Mouse (Mus musculus) spleen, postnatal 0 days (tissue): Measurements from ENCODE around the gene Zkscan17. TPM values are rescaled to one million over a fixed set of nuclear protein-coding genes. Genes with fewer than 3 reads are reported as not detected.

Experiments
- polyA plus RNA-seq: library from polyadenylated mRNA; unstranded; fragments of >200 nt; fragmentation: Nextera tagmentation; extraction: Ambion mirVana; gene quantifications from 2 replicates; pipeline ENCODE4 v1.2.1, GENCODE M21; 2015

Gene Zkscan17
- 5.7 and 6.3 TPM in 2 replicates for polyA plus RNA-seq

DNA sequence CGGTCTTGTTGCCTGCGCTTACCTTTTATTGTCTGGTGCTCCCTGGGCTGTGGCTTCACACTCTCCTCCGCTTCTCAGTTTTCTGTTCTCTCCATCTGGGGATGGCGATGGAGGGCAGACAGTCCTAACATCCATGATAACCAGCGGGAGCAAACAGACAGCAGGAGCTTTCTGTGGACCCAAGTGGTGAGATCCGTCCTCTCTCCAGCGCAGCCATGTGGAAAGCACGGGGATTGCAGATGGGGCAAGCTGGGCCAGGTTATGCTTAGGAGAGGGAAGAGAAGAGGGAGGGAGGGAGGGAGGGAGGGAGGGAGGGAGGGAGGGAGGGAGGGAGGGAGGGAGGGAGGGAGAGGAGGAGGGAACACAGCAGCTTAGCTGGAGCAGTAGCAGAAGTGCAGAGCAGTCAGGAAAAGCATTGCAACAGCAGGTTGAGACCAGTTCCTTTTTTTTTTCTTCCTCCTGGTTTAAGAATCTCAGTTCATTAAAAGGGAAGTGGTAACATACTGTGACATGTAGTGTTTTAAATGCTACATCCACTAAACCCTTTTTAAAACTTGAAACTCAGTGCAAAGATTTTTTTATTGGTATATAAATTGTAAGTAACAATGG, at the start of gene Zkscan17:
Gene Zkscan17, minus strand, starts transcription at position 280 of the 609 bp plus-strand sequence.

DNA sequence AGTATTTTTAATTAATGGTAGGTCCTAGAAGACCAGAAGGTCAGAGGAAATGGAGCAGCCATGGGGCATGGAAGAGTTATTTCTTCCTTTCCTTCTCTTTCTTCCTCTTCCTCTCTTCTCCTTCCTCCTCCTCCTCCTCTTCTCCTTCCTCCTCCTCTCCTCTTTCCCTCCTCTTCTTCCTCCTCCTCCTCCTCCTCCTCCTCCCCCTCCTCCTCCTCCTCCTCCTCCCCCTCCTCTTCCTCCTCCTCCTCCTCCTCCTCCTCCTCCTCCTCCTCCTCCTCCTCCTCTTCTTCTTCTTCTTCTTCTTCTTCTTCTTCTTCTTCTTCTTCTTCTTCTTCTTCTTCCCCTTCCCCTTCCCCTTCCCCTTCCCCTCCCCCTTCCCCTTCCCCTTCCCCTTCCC, 49.6 kb upstream of the Zkscan17 start, which contains the start of gene Olfr222:
Gene Olfr222, minus strand, starts transcription at position 101 of the 400 bp plus-strand sequence.

DNA sequence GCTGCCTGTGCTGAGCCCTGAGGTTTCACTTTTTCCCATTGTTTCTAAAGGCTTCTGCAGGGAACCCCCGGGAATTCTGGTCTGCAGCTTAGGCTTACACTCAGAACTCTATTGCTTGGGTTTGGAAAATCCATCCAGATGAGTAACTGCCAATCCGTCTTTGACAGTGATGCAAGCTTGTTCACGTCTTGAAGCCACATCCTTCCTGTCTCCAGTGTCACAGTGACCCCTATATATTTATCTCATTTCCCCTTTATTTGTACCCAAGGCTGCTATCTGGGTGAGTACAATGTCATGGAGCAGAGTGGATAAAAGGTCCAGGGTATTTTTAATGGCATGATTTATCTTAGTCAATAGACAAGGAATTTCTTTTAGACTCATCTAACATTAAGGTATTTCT, 14.8 kb upstream of the Zkscan17 start, which contains the start of gene Nlrp3:
Gene Nlrp3, plus strand, starts transcription at position 245 of the 400 bp plus-strand sequence.

DNA sequence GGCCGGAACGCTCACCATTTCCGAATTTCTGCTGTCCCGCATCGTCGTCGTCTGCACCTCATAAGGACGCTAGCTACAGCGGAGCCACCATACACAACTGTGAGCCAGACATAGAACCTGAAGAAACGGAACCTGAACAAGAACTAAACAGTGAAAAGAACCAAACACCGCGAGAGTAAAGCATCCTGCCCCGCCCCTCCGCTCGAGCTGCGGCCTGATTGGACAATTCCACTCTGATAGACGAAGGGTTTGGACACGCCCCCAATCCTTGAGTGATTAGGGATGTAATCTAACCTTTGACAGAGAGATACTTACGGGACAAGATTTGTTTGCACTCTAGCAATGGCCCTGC, 54.2 kb downstream of the Zkscan17 start, which contains the start of gene Zfp867:
Gene Zfp867, minus strand, starts transcription at position 149 of the 352 bp plus-strand sequence.

DNA sequence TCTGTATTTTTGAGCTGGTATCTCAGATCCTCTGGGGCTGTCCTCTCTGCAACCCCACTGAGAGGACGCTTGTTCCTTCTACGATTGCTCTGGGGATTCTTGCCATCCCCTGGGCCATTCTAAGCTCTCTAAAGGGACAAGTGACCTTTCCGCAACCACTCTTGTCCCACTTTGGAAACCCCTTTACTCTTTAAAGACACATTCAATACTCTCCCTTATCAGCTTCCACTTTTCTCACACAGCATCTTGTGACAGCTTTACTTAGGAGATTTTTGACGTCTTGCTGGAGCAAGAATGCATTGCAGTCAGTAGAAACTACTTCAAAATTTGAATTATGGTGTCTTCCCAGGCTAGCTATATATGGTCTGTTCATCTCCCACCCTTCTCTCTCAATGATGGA, 75.5 kb downstream of the Zkscan17 start, which contains the start of gene Snap47:
Gene Snap47, minus strand, starts transcription at position 101 of the 400 bp plus-strand sequence.

DNA sequence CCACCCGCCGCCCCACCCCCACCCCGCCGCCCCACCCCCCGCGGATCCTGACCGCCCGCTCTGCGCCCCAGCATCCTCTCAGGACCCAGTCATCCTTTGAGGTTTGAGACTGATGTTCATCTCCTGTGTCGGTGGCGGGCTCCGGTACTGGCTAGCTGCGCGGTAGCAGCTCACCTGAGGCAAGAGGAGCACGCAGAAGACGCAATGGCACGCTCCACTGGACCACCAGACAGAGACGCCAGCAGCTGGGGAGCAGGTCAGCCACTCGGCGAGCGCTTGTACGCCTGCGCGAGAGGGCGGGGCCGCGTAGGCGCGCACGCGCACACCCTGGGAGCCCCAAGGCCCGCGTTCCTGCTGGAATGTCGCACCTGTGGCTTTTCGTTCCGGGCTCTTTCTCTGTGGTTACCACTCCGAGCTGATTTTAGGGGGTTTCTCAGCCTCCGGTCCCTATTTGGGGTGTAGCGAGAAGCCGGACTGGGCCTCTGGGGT, 76.8 kb downstream of the Zkscan17 start, which contains the start of gene Jmjd4:
Gene Jmjd4, plus strand, starts transcription at position 305 of the 489 bp plus-strand sequence.

Other genes with a start within 250 kb of the Zkscan17 start
- gene Wnt3a, start 236.0 kb downstream of the Zkscan17 start, polyA plus RNA-seq: 0.08 TPM in 1 of 2 replicates, not detected in the other
- 0.88 and 1.5 TPM in 2 replicates for gene Wnt9a, start 219.8 kb downstream of the Zkscan17 start, polyA plus RNA-seq
- not detected in 2 replicates for gene Prss38, start 151.1 kb downstream of the Zkscan17 start, polyA plus RNA-seq
- gene Jmjd4, start 76.7 kb downstream of the Zkscan17 start, polyA plus RNA-seq: 4.1 and 4.5 TPM in 2 replicates
- 12.1 and 12.5 TPM in 2 replicates for gene Snap47, start 75.6 kb downstream of the Zkscan17 start, polyA plus RNA-seq
- gene Zfp867, start 54.3 kb downstream of the Zkscan17 start, polyA plus RNA-seq: 1.6 and 2.5 TPM in 2 replicates
- 2.2 and 3.3 TPM in 2 replicates for gene Nlrp3, start 14.8 kb upstream of the Zkscan17 start, polyA plus RNA-seq
- not detected in 2 replicates for gene Olfr222, start 49.5 kb upstream of the Zkscan17 start, polyA plus RNA-seq
- gene Olfr223, start 66.5 kb upstream of the Zkscan17 start, polyA plus RNA-seq: not detected in 2 replicates
- gene Mprip, start 134.6 kb upstream of the Zkscan17 start, polyA plus RNA-seq: 19.7 and 23.9 TPM in 2 replicates